Mouse (Mus musculus): ENCODE measurements around the gene Capn8. TPM values are rescaled to one million over a fixed set of nuclear protein-coding genes. Genes with fewer than 3 reads are reported as not detected.

The Capn8 gene
- polyA plus RNA-seq, 1 experiment from 2014 or later, result not detected

DNA sequence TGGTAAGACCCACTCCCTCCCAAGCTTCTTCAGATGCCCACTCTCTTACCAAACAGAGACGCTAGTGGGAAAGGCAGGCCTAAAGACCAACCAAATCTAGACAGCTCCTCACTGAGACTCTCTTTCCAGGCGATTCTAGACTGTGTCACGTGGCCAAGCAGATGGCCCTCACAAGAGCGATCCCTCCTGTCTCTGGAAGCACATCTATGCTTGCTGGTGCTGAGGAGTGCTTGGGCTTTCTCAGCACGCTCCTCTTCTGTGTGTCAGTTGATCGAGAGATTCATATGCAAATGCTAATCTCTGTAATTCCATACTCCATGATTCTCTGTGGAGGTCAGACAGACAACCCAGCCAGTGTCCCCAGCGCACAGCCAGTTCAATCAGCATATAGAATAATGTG, 26.7 kb downstream of the Capn8 start:
- H3K4me1 ChIP-seq (ENCODE audit: insufficient read depth), result no peaks in the 10 kb centered on the region
- H3K27ac ChIP-seq (ENCODE audit: low read depth), result no peak overlapping the region
- H3K4me3 ChIP-seq (ENCODE audit: low read depth, low read length), result no peak overlapping the region
- TF ChIP-seq EP300 (IDR thresholded peaks at IDR 0.05; ENCODE audit: low read depth) (no peak), CTCF (IDR thresholded peaks at IDR 0.05; ENCODE audit: low read depth) (no peak)
- 70% methylated on average over 7 of the region's 7 CpGs for WGBS (ENCODE audit: insufficient replicate concordance)
- no peaks in the 10 kb centered on the region for H3K36me3 ChIP-seq (replicated peaks; ENCODE audit: insufficient read depth, low read length)
- no peak overlapping the region for H3K4me2 ChIP-seq (ENCODE audit: low read depth, low read length)
- no peak overlapping the region for H3K9ac ChIP-seq (replicated peaks)
- DNase-seq, result no peak
- ATAC-seq, result no peak
- no peaks in the 10 kb centered on the region for H3K9me3 ChIP-seq (ENCODE audit: low read length)
- H3K27me3 ChIP-seq (ENCODE audit: insufficient read depth, low read length), result no peaks in the 10 kb centered on the region

DNA sequence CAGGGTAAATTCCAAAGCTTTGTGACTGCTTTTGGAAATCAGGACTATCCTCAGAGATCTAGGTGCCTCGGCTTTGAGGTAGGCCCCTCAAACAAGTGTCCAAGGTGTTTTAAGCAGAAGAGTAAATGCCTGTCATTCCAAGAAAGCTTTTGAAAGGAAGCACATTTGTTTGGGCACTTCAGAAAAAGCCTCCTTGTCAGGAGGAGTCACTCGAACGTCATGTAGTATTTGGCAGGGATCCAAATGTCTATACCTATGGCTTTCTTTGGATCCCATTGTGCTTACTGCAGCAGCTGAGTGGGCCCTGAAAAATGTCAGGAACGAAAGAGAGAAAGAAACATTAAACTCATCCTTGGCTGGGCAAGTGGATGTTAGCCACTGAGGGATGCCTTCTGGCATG, 27.6 kb downstream of the Capn8 start:
- Histone ChIP-seq H3K4me2 (ENCODE audit: low read depth, low read length) (no peak overlapping the region), H3K9ac (replicated peaks) (no peak overlapping the region), H3K4me1 (ENCODE audit: insufficient read depth) (no peaks in the 10 kb centered on the region), H3K27me3 (ENCODE audit: insufficient read depth, low read length) (no peaks in the 10 kb centered on the region), H3K4me3 (ENCODE audit: low read depth, low read length) (no peak overlapping the region), H3K9me3 (ENCODE audit: low read length) (no peaks in the 10 kb centered on the region), H3K27ac (ENCODE audit: low read depth) (no peak overlapping the region), H3K36me3 (replicated peaks; ENCODE audit: insufficient read depth, low read length) (no peaks in the 10 kb centered on the region)
- DNase-seq (no peak), ATAC-seq (no peak)
- TF ChIP-seq CTCF (IDR thresholded peaks at IDR 0.05; ENCODE audit: low read depth) (no peak), EP300 (IDR thresholded peaks at IDR 0.05; ENCODE audit: low read depth) (no peak)
- WGBS (ENCODE audit: insufficient replicate concordance), result 52% methylated on average over 4 of the region's 4 CpGs

DNA sequence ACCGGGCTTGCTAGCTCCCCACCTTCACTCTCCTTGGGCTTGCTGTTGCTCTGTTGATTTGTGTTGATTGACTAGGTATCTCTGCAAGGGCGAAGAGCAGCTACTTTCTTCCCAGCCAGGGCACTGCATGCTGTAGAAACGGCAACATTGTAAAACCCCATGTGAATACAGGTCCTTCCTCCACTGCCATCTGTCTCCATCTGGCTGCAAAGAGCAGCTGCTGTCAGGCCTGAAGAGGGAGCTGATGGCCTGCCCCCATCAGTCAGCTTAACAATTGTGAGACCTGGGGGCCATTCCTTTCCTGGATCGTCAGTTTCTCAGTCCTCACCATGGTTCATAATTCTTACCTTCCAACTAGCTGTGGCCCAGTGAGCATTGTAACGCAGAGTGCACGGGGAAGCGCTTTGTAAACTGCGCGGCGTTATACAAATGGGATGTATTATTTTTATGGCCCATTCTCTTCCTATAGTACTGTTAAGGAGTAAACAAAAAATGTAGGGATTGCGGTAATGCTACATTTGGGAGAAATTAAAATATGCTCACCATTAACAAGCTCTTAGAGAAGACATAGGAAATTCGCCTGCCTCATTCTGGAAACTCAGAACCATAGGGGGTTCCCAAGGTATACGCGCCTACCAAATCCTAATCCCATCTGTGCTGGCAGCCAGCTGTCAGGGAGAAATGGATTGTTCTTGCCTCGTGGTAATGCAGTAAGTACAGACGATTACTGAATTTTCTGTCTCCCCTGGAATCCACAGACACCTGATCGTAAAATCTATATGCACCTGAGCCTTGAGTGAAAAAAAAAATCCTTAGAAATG, 40.7 kb downstream of the Capn8 start:
- Histone ChIP-seq H3K27me3 (ENCODE audit: insufficient read depth, low read length) (no peaks in the 10 kb centered on the region), H3K9ac (replicated peaks) (no peak overlapping the region), H3K9me3 (ENCODE audit: low read length) (no peaks in the 10 kb centered on the region; the same call in 1 of the 2 replicates), H3K27ac (ENCODE audit: low read depth) (no peak overlapping the region), H3K4me1 (ENCODE audit: insufficient read depth) (no peaks in the 10 kb centered on the region), H3K4me2 (ENCODE audit: low read depth, low read length) (no peak overlapping the region), H3K36me3 (replicated peaks; ENCODE audit: insufficient read depth, low read length) (no peaks in the 10 kb centered on the region), H3K4me3 (ENCODE audit: low read depth, low read length) (no peak overlapping the region)
- DNase-seq (no peak), ATAC-seq (no peak)
- WGBS (ENCODE audit: insufficient replicate concordance), result 76% methylated on average over 17 of the region's 17 CpGs
- TF ChIP-seq CTCF (IDR thresholded peaks at IDR 0.05; ENCODE audit: low read depth), result no peak
- TF ChIP-seq EP300 (IDR thresholded peaks at IDR 0.05; ENCODE audit: low read depth), result no peak

DNA sequence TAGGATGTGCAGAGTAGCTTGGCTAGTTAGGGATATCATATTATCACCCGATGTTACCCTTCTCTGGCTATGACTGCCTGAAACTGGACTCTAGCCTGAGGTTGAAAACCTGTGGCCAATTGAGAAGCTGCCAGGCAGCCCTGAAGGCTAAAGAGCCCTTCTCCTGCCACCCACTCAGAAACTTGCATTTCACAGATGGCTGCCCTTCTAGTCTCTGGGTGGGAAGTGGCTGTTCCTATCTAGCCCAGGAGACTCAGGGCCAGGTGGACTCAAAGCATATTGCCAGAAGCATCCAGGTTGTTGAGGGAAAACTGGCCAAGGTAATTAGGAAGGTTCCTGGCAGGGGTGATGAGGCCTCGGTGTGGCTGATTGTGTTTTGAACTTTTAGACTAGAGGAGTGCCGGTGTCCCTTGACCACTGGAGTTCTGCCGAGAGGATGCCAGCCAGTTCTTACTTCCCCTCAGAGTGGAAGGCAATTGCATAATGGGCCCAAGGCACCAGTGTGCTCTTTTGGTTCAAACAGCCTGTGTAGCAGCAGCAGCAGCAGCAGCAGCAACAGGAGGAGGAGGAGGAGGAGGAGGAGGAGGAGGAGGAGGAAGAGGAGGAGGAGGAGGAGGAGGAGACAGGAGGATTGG, 45.0 kb downstream of the Capn8 start:
- Histone ChIP-seq H3K27ac (ENCODE audit: low read depth) (no peak overlapping the region), H3K36me3 (replicated peaks; ENCODE audit: insufficient read depth, low read length) (no peaks in the 10 kb centered on the region)
- WGBS (ENCODE audit: insufficient replicate concordance), result 41% methylated on average over 4 of the region's 4 CpGs

DNA sequence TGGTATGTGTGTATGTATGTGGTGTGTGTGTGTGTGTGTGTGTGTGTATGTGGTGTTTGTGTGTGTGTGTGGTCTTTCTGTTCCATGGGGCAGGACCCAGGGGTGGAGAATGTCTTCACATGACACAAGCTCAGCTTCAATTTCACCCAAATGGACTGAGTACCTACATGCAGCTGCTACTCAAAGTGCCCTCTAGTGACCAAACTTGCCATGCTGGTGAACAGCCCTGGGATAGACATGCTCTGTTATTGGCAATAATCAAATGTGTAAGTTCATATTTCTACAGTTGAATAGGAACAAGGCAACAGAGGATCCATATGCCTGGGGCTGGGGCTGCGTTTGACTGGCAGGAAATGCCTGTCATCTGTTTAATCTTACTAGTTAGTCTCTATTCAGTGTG, 50.7 kb downstream of the Capn8 start:
- no peak overlapping the region for H3K27ac ChIP-seq (ENCODE audit: low read depth)
- no peak overlapping the region for H3K4me3 ChIP-seq (ENCODE audit: low read depth, low read length)
- TF ChIP-seq CTCF (IDR thresholded peaks at IDR 0.05; ENCODE audit: low read depth) (peak; percentile 34), EP300 (IDR thresholded peaks at IDR 0.05; ENCODE audit: low read depth) (no peak)
- H3K9me3 ChIP-seq (ENCODE audit: low read length), result no peaks in the 10 kb centered on the region
- no peaks in the 10 kb centered on the region for H3K36me3 ChIP-seq (replicated peaks; ENCODE audit: insufficient read depth, low read length)
- no peaks in the 10 kb centered on the region for H3K4me1 ChIP-seq (ENCODE audit: insufficient read depth)
- H3K4me2 ChIP-seq (ENCODE audit: low read depth, low read length), result no peak overlapping the region
- WGBS (ENCODE audit: insufficient replicate concordance), result 47% methylated on average over 1 of the region's 1 CpGs
- ATAC-seq, result no peak
- H3K27me3 ChIP-seq (ENCODE audit: insufficient read depth, low read length), result no peaks in the 10 kb centered on the region
- H3K9ac ChIP-seq (replicated peaks), result no peak overlapping the region
- DNase-seq, result no peak

More for the DNA sequence above, 45.0 kb downstream of the Capn8 start:
- Histone ChIP-seq H3K27me3 (ENCODE audit: insufficient read depth, low read length) (no peaks in the 10 kb centered on the region), H3K4me1 (ENCODE audit: insufficient read depth) (no peaks in the 10 kb centered on the region), H3K9me3 (ENCODE audit: low read length) (no peaks in the 10 kb centered on the region), H3K4me2 (ENCODE audit: low read depth, low read length) (no peak overlapping the region), H3K4me3 (ENCODE audit: low read depth, low read length) (no peak overlapping the region), H3K9ac (replicated peaks) (no peak overlapping the region)
- no peak for ATAC-seq
- no peak for DNase-seq
- TF ChIP-seq EP300 (IDR thresholded peaks at IDR 0.05; ENCODE audit: low read depth) (no peak), CTCF (IDR thresholded peaks at IDR 0.05; ENCODE audit: low read depth) (no peak)

DNA sequence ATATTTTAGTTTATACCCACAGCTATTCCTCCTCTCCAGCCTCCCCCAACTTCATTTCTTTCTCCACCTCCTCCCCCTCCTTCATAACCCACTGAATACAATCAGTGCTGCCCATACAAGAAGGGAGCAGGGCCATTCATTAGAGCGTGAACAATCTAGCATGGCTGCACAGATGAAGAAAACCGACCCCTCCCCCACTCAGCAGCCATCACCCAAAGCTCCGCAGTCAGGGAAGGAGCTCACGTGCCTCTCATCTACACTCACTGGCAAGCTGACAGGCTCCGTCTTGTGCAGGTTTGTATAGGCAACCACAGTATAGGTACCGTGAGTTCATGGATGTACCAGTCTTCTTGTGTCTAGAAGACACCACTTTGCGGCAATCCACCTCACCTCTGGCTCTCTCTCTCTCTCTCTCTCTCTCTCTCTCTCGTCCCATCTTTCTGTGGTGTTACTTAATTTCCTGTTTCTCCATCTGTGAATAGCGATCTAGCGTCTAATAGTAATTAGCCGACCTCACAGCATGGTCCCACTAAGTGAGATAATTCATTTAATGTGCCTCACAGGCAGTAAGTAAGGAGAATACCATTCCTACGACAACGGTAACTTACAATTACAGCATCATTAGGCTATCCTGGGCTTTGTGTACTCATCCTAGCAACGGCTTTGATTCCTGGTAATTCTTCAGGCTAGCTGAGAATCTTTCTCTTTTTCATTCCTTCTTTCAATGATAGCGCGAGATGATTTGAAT, 53.6 kb downstream of the Capn8 start:
- TF ChIP-seq EP300 (IDR thresholded peaks at IDR 0.05; ENCODE audit: low read depth) (no peak), CTCF (IDR thresholded peaks at IDR 0.05; ENCODE audit: low read depth) (no peak)
- no peak overlapping the region for H3K4me2 ChIP-seq (ENCODE audit: low read depth, low read length)
- H3K27ac ChIP-seq (ENCODE audit: low read depth), result no peak overlapping the region
- H3K4me3 ChIP-seq (ENCODE audit: low read depth, low read length), result no peak overlapping the region
- DNase-seq (no peak), ATAC-seq (no peak)
- H3K9ac ChIP-seq (replicated peaks), result no peak overlapping the region
- 77% methylated on average over 16 of the region's 16 CpGs for WGBS (ENCODE audit: insufficient replicate concordance)
- H3K4me1 ChIP-seq (ENCODE audit: insufficient read depth), result no peaks in the 10 kb centered on the region
- H3K36me3 ChIP-seq (replicated peaks; ENCODE audit: insufficient read depth, low read length), result no peaks in the 10 kb centered on the region
- no peaks in the 10 kb centered on the region for H3K27me3 ChIP-seq (ENCODE audit: insufficient read depth, low read length)
- H3K9me3 ChIP-seq (ENCODE audit: low read length), result no peaks in the 10 kb centered on the region

Measured in liver, postnatal 0 days (tissue).